Mouse (Mus musculus): Measurements from ENCODE around the gene Larp4b. TPM values are rescaled to one million over a fixed set of nuclear protein-coding genes. Genes with fewer than 3 reads are reported as not detected.

Gene Larp4b
- polyA plus RNA-seq, 1 experiment from 2014 or later: 36.9 TPM

DNA sequence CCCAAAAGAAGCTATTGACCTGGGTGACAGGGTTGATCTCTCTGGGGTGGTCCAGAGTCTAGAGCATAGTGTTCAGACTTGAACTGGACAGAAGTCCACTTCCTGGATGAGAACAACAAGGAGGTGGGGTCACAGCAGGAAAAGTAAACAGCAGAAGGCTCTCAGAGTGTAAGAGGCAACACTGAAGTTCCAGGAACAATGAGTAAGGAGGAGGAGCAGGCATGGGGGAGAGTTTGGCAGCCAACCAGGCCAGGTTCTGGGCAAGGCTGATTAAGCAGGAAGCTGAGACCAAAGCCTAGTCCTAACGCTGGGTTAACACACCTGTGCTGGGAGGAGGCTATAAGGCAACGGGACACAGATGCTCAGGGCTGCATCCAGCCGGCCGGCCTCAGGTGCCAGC lies 19.9 kb upstream of the Larp4b start:
- no peak overlapping the region for H3K27ac ChIP-seq (ENCODE audit: low read depth, low read length)
- 72% methylated on average over 4 of the region's 4 CpGs for WGBS
- no peaks in the 10 kb centered on the region for H3K27me3 ChIP-seq (ENCODE audit: control insufficient read depth, insufficient read depth, low read length)
- H3K9me3 ChIP-seq (ENCODE audit: control insufficient read depth, low read length): no peaks in the 10 kb centered on the region
- H3K4me3 ChIP-seq (ENCODE audit: low read depth, low read length): no peak overlapping the region
- H3K9ac ChIP-seq (ENCODE audit: low read length): no peak overlapping the region
- H3K4me2 ChIP-seq: no peak overlapping the region
- ATAC-seq (ENCODE audit: low FRiP score) (no peak), DNase-seq (ENCODE audit: low spot score, missing footprints) (no peak)
- H3K36me3 ChIP-seq (ENCODE audit: control insufficient read depth, insufficient read depth, low read length): no peaks in the 10 kb centered on the region
- H3K4me1 ChIP-seq (ENCODE audit: control insufficient read depth, insufficient read depth, low read length): no peaks in the 10 kb centered on the region

DNA sequence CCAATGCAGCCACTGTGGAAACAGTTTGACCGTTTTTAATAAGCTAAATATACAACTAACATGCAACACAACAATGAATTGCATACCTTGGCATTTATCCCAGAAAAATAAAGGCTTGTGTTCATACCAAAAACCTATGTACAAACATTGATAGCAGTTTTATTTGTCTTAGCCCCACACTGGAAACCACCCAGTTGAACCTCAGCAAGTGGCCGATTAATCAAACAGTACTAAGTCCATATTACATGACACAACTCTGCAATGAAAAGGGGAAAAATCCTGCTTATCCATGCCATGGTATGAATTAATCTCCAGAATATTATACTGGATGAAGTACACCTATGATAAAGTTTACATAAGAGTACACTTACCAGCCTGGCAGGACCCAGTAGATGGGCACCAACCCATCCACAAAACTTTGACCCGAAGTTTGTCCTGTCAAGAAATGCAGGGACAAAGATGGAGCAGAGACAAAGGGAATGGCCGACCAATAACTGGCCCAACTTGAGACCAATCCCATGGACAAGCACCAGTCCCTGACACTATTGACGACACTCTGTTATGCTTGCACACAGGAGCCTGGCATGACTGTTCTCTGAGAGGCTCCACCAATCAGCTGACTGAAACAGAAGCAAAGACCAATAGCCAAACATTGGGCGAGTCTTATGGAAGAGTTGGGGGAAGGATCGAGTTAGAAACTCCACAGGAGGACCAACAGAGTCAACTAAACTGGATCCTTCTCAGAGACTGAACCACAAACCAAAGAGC lies 17.7 kb upstream of the Larp4b start:
- H3K4me3 ChIP-seq (ENCODE audit: low read depth, low read length): no peak overlapping the region
- H3K9ac ChIP-seq (ENCODE audit: low read length): no peak overlapping the region
- H3K4me2 ChIP-seq: no peak overlapping the region
- no peaks in the 10 kb centered on the region for H3K4me1 ChIP-seq (ENCODE audit: control insufficient read depth, insufficient read depth, low read length)
- ATAC-seq (ENCODE audit: low FRiP score) (no peak), DNase-seq (ENCODE audit: low spot score, missing footprints) (no peak)
- 83% methylated on average over 7 of the region's 7 CpGs for WGBS
- H3K27ac ChIP-seq (ENCODE audit: low read depth, low read length): no peak overlapping the region
- H3K27me3 ChIP-seq (ENCODE audit: control insufficient read depth, insufficient read depth, low read length): no peaks in the 10 kb centered on the region
- no peaks in the 10 kb centered on the region for H3K9me3 ChIP-seq (ENCODE audit: control insufficient read depth, low read length)
- no peaks in the 10 kb centered on the region for H3K36me3 ChIP-seq (ENCODE audit: control insufficient read depth, insufficient read depth, low read length)

DNA sequence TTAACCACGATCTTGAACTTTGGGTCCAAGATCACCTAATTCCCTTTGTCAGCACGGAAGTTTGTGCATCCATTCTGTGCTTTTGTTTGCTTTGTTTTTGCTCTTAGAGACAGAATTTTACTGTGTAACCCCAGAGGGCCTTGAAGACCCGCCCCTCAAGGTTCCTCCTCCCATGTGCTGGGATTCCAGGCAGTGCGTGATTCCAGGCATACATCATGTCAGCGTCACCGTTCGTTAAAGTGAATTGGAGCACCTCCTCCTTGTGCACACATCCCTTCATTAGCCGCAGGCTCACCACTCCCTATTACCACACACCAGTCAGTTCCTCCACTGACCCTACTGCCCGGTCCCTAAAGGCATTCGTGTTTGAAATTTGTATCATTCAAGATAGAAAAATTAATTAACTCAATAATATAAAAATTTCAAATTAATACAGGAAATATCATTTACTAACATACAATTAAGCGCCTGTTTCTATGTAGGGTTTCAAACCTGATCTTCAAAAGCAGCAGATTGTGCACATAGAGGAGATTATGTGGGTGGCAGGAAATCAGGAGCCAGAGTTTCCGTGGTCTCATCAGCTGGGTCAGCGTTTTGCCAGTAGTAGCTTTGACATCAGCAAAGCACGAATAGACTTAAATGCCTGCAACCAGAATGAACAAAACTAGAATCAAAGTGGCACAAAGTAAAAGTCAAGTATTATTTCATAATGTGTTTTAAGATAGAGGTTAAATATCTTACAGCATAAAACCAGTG lies 11.4 kb upstream of the Larp4b start:
- Histone ChIP-seq H3K36me3 (ENCODE audit: control insufficient read depth, insufficient read depth, low read length) (no peaks in the 10 kb centered on the region), H3K4me2 (no peak overlapping the region), H3K27ac (ENCODE audit: low read depth, low read length) (no peak overlapping the region), H3K27me3 (ENCODE audit: control insufficient read depth, insufficient read depth, low read length) (no peaks in the 10 kb centered on the region), H3K9ac (ENCODE audit: low read length) (no peak overlapping the region), H3K4me1 (ENCODE audit: control insufficient read depth, insufficient read depth, low read length) (no peaks in the 10 kb centered on the region), H3K9me3 (ENCODE audit: control insufficient read depth, low read length) (no peaks in the 10 kb centered on the region), H3K4me3 (ENCODE audit: low read depth, low read length) (no peak overlapping the region)
- no peak for ATAC-seq (ENCODE audit: low FRiP score)
- WGBS: 83% methylated on average over 14 of the region's 14 CpGs
- DNase-seq (ENCODE audit: low spot score, missing footprints): no peak

DNA sequence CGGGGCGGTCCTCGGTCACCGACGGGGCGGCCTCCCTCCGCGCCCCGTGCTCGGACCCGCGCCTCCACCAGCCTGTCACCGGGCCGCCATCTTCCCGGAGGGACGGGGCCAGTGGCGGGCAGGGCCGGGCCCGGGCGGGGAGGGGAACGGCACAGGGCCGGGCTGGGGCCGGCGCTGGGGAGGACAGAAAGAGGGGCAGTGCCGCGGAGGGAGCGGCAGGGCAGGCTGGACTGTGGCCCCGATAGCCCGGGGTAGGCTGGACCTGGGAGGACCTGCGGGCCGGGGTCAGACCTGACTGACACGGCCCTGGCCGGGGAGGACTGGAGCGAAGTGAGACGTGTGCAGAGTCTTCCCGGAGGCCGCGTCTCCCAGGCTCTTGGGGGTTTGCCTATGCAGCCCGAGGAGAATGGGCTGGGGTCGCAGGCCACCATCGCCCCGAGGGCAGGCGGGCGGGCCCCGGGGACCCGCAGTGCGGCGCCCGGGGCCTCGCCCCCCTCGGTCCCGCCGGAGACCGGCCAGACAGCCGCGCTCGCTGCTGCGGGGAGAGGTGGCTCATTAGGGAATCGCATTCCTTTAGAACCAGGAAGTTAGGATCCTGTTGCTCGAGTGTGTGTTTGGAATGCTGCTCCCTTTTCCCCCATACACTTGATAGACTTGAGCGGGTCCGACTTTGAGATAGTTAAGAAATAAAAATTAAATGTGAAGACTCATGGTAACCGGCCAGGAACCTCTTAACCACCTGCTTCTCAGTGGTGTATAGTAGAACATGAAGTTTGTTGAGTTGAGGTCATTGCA lies 702 bp downstream of the Larp4b start:
- WGBS: under 1% methylated on average over 46 of the region's 63 CpGs

DNA sequence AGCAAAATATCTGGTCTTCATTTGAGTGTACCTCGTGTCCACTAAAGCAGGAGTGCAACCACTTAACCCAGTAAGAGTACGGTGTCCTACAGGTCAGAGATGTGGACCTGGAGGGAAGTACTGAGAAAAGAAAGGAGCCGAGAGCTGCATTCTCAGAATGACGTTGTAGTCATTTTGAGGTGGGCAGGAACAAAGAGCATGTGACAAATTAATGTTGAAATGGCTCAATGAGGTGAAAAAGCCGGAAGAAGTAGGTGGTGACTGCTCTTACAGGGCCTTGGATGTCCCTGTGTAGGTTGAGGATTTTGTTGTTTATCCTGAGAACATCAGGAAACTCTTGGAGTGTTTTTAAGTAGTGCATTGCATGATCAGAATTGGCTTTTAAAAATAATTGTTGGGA lies 5.6 kb downstream of the Larp4b start:
- no peaks in the 10 kb centered on the region for H3K9me3 ChIP-seq (ENCODE audit: control insufficient read depth, low read length)
- H3K36me3 ChIP-seq (ENCODE audit: control insufficient read depth, insufficient read depth, low read length): no peaks in the 10 kb centered on the region
- H3K27ac ChIP-seq (ENCODE audit: low read depth, low read length): no peak overlapping the region
- peaks cover 6% of the 10 kb centered on the region for H3K4me1 ChIP-seq (ENCODE audit: control insufficient read depth, insufficient read depth, low read length)
- ATAC-seq (ENCODE audit: low FRiP score) (no peak), DNase-seq (ENCODE audit: low spot score, missing footprints) (no peak)
- H3K27me3 ChIP-seq (ENCODE audit: control insufficient read depth, insufficient read depth, low read length): no peaks in the 10 kb centered on the region
- H3K4me2 ChIP-seq: no peak overlapping the region
- no peak overlapping the region for H3K9ac ChIP-seq (ENCODE audit: low read length)
- WGBS: 84% methylated on average over 5 of the region's 5 CpGs
- no peak overlapping the region for H3K4me3 ChIP-seq (ENCODE audit: low read depth, low read length)

More for the DNA sequence above, 702 bp downstream of the Larp4b start:
- DNase-seq (ENCODE audit: low spot score, missing footprints) (peak; percentile 95), ATAC-seq (ENCODE audit: low FRiP score) (peak; percentile 67)
- Histone ChIP-seq H3K4me2 (peak overlapping the region; percentile 67), H3K9me3 (ENCODE audit: control insufficient read depth, low read length) (no peaks in the 10 kb centered on the region), H3K36me3 (ENCODE audit: control insufficient read depth, insufficient read depth, low read length) (no peaks in the 10 kb centered on the region), H3K4me3 (ENCODE audit: low read depth, low read length) (peak overlapping the region; percentile 99), H3K4me1 (ENCODE audit: control insufficient read depth, insufficient read depth, low read length) (peaks cover 6% of the 10 kb centered on the region), H3K27ac (ENCODE audit: low read depth, low read length) (peak overlapping the region; percentile 62), H3K9ac (ENCODE audit: low read length) (peak overlapping the region; percentile 93), H3K27me3 (ENCODE audit: control insufficient read depth, insufficient read depth, low read length) (no peaks in the 10 kb centered on the region)

DNA sequence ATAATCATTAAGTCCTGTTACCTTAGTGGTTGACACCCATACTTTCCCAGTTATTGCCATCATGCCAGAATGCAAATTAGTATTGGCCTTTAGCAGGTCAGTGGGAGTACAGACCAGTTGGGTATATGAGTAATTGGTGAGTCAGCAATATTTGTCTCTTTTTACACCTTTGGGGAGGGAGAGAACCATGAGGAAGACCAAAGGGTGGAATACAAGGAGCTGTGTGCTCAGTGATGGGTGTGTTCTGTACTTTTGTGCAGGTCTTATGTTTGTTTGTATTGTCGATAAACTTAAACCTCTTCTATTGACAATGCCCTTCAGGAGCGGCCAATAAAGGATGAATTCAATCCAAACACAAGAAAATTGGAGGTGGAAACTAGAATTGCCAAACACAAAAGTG lies 6.8 kb downstream of the Larp4b start:
- Histone ChIP-seq H3K4me2 (no peak overlapping the region), H3K4me1 (ENCODE audit: control insufficient read depth, insufficient read depth, low read length) (no peaks in the 10 kb centered on the region), H3K4me3 (ENCODE audit: low read depth, low read length) (no peak overlapping the region), H3K36me3 (ENCODE audit: control insufficient read depth, insufficient read depth, low read length) (no peaks in the 10 kb centered on the region), H3K27ac (ENCODE audit: low read depth, low read length) (no peak overlapping the region), H3K27me3 (ENCODE audit: control insufficient read depth, insufficient read depth, low read length) (no peaks in the 10 kb centered on the region), H3K9ac (ENCODE audit: low read length) (no peak overlapping the region), H3K9me3 (ENCODE audit: control insufficient read depth, low read length) (no peaks in the 10 kb centered on the region)
- DNase-seq (ENCODE audit: low spot score, missing footprints): no peak
- 92% methylated on average over 2 of the region's 2 CpGs for WGBS
- no peak for ATAC-seq (ENCODE audit: low FRiP score)

DNA sequence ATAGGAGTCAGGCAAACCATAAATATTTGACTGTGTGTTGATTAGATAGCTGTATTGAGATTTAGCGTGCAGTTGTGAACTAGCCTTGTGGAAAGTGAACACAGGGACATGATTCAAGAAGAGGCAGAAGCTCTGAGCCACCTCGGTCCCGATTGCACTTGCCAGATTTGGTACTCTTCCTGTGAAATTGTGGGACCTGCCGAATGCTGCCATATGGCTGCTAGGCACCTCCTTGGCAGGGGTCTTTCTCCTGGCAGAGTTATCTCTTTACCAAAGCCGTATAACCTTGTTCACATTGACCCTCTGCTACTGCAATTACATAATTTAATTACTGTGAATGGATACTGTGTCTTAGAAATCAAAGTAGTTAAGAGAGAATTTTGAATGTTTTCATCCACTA lies 12.6 kb downstream of the Larp4b start:
- Histone ChIP-seq H3K4me3 (ENCODE audit: low read depth, low read length) (no peak overlapping the region), H3K27me3 (ENCODE audit: control insufficient read depth, insufficient read depth, low read length) (no peaks in the 10 kb centered on the region), H3K9ac (ENCODE audit: low read length) (no peak overlapping the region), H3K36me3 (ENCODE audit: control insufficient read depth, insufficient read depth, low read length) (no peaks in the 10 kb centered on the region), H3K9me3 (ENCODE audit: control insufficient read depth, low read length) (no peaks in the 10 kb centered on the region), H3K4me2 (no peak overlapping the region), H3K27ac (ENCODE audit: low read depth, low read length) (no peak overlapping the region), H3K4me1 (ENCODE audit: control insufficient read depth, insufficient read depth, low read length) (no peaks in the 10 kb centered on the region)
- no peak for DNase-seq (ENCODE audit: low spot score, missing footprints)
- 88% methylated on average over 5 of the region's 5 CpGs for WGBS
- no peak for ATAC-seq (ENCODE audit: low FRiP score)

DNA sequence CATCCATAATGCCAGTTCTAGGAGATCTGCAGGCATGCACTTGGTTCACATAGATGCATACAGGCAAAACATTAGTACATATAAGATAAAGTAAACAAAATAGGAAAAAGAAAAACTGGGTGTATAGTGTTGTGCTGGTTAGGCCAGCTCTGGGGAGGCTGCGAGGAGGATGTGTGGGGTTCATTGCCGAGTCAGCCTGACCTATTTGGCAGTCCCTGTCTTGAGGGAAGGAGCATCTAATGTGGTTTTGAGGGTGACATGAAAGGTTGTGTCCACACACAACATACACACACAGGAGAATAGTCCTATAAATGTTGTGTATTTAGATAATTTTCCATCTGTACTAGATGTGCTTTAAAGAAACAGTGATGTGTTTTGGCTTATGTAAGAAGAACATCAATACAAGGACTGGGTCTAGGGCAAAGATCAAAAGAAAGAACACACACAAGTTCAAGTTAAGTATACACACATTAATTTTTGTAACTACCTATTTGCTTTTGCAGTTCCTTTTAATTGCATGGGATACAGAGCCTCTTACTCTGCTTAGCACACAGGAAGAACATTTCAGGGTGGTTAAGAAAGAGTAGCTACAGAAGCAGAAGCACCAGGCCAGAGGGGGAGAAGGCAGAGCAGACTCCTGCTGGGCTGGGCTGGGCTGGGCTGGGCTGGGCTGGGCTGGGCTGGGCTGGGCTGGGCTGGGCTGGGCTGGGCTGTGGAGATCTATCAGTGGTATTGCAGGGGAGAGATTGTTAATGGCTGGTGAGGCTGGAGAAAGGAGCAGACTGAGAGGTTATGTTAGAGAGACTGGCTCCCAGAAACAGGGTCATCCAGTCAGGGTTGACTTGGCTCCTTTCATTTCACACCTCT lies 13.5 kb downstream of the Larp4b start:
- Histone ChIP-seq H3K4me3 (ENCODE audit: low read depth, low read length) (no peak overlapping the region), H3K4me1 (ENCODE audit: control insufficient read depth, insufficient read depth, low read length) (no peaks in the 10 kb centered on the region), H3K27ac (ENCODE audit: low read depth, low read length) (no peak overlapping the region), H3K4me2 (no peak overlapping the region), H3K9ac (ENCODE audit: low read length) (no peak overlapping the region), H3K36me3 (ENCODE audit: control insufficient read depth, insufficient read depth, low read length) (no peaks in the 10 kb centered on the region), H3K9me3 (ENCODE audit: control insufficient read depth, low read length) (no peaks in the 10 kb centered on the region), H3K27me3 (ENCODE audit: control insufficient read depth, insufficient read depth, low read length) (no peaks in the 10 kb centered on the region)
- WGBS: 85% methylated on average over 2 of the region's 2 CpGs
- no peak for DNase-seq (ENCODE audit: low spot score, missing footprints)
- no peak for ATAC-seq (ENCODE audit: low FRiP score)

Data from midbrain, embryonic 11.5 days (tissue).